In the genomic region with DNA sequence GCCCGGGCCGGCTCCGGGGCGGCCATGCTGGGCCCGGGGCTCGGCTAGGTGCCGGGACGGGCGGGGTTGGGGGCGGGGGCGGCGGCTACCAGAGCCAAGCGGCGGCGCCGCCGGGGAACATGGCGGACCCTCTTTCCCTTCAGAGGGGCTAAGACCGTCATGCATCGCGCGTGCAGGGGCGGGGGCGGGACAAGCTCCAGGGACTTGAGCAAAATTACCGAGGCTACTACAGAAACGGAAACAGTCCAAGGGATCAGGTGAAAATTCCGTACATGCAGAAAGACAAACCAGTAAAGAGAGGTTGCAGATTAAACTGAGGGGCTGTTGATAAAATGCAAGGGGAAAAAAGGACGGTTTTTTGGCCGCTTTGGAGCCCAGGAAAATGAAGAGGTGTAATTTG, we compare ENCODE assay signal across 8 mouse cellular contexts. TPM values are rescaled to one million over a fixed set of nuclear protein-coding genes. Genes with fewer than 3 reads are reported as not detected.
A peak's percentile ranks its signal among the peaks of the same experiment; 100 is the strongest.
DNase-seq lines count a peak whose midpoint lies in the region; ATAC-seq lines count a peak whose summit lies in the region.

Ppp3cb (minus strand) TSS at position 159 of the 400 bp plus-strand sequence.

- no peaks in the 10 kb centered on the region for H3K9me3 ChIP-seq in embryonic facial prominence, embryonic 13.5 days
- no peaks in the 10 kb centered on the region for H3K9me3 ChIP-seq in kidney, embryonic 15.5 days (replicated peaks)

- H3K4me2 ChIP-seq in embryonic facial prominence, embryonic 13.5 days: peak within 1 kb of the TSS; percentile 59
- peak within 1 kb of the TSS; percentile 48 for H3K4me2 ChIP-seq in kidney, embryonic 15.5 days

- H3K4me1 ChIP-seq in embryonic facial prominence, embryonic 13.5 days: peaks cover 13% of the 10 kb centered on the region
- H3K4me1 ChIP-seq in kidney, embryonic 15.5 days: peaks cover 14% of the 10 kb centered on the region

- H3K27ac ChIP-seq in embryonic facial prominence, embryonic 13.5 days: peak within 1 kb of the TSS; percentile 98
- peak within 1 kb of the TSS; percentile 97 for H3K27ac ChIP-seq in kidney, embryonic 15.5 days

- peak within 1 kb of the TSS; percentile 81 for H3K4me3 ChIP-seq in embryonic facial prominence, embryonic 13.5 days
- peak within 1 kb of the TSS; percentile 60 for H3K4me3 ChIP-seq in kidney, embryonic 15.5 days (replicated peaks)

- H3K36me3 ChIP-seq in embryonic facial prominence, embryonic 13.5 days: peaks cover 32% of the 10 kb centered on the region
- peaks cover 36% of the 10 kb centered on the region for H3K36me3 ChIP-seq in kidney, embryonic 15.5 days
- no peaks in the 10 kb centered on the region for H3K36me3 ChIP-seq in splenic B cell, adult 2 months (ENCODE audit: control insufficient read depth, insufficient read depth, low read length, poor library complexity, severe bottlenecking)

- H3K9ac ChIP-seq in embryonic facial prominence, embryonic 13.5 days: peak within 1 kb of the TSS; percentile 94
- peak within 1 kb of the TSS; percentile 74 for H3K9ac ChIP-seq in kidney, embryonic 15.5 days

- WGBS in embryonic facial prominence, embryonic 13.5 days: under 1% methylated on average over 26 of the region's 29 CpGs
- WGBS in kidney, embryonic 15.5 days: 0% methylated on average over 28 of the region's 29 CpGs

- ATAC-seq in embryonic facial prominence, embryonic 13.5 days (ENCODE audit: insufficient number of reproducible peaks, insufficient read depth, low FRiP score, low TSS enrichment, low read depth): peak; percentile 91
- ATAC-seq in kidney, embryonic 15.5 days (replicated peaks; ENCODE audit: low FRiP score): peak; percentile 93
- peak; percentile 86 for ATAC-seq in monocyte, adult 5-6 weeks (replicated peaks; ENCODE audit: insufficient number of reproducible peaks, low FRiP score, low TSS enrichment, poor library complexity, severe bottlenecking)

- DNase-seq in A20 (ENCODE audit: low read depth, low spot score) (peak; percentile 93), liver (peak; percentile 93)
- peak; percentile 86 to 88 for DNase-seq in adrenal gland, postnatal 36 days
- DNase-seq in heart, adult 8-10 months (ENCODE audit: low spot score): peak; percentile 77
- peak; percentile 93 for DNase-seq in splenic B cell, adult 2 months (ENCODE audit: low read depth, low spot score)

- no peaks in the 10 kb centered on the region for H3K27me3 ChIP-seq in embryonic facial prominence, embryonic 13.5 days
- no peaks in the 10 kb centered on the region for H3K27me3 ChIP-seq in kidney, embryonic 15.5 days
- no peaks in the 10 kb centered on the region for H3K27me3 ChIP-seq in splenic B cell, adult 2 months (ENCODE audit: control insufficient read depth, insufficient read depth, low read length, poor library complexity, severe bottlenecking)

RNA-seq across cellular contexts. Expression of gene Ppp3cb, which starts in this region (rescaled TPM):
- total RNA-seq in adrenal gland, postnatal 36 days (2021): 10 to 100 TPM; 66.8 to 67.6 TPM
- polyA plus RNA-seq in embryonic facial prominence, embryonic 13.5 days (2015; fragmentation: Nextera tagmentation; extraction: Ambion mirVana): 54.3 and 59.4 TPM in 2 replicates
- 10 to 100 TPM; 64.5 to 69.8 (median 69.3) TPM for total RNA-seq in heart, adult 8-10 months (2022)
- polyA plus RNA-seq in kidney, embryonic 15.5 days (2015; fragmentation: Nextera tagmentation; extraction: Ambion mirVana): 43.1 and 44.1 TPM in 2 replicates
- 41.3 to 101 TPM (median 45.1 TPM) in 3 replicates for total RNA-seq in monocyte, adult 5-6 weeks (2017)

Comparison
In these comparisons a context has a peak if more than half of its experiments do, and no peak if none do; other contexts are left out.
1. Peak in every context shown above with its lines: DNase-seq, ATAC-seq, H3K4me3 ChIP-seq and H3K27ac ChIP-seq.